Mouse (Mus musculus) layer of hippocampus, adult 18-20 months (tissue): ENCODE data around the gene Olfr263. TPM values are rescaled to one million over a fixed set of nuclear protein-coding genes. Genes with fewer than 3 reads are reported as not detected.

Experiments used
- DNase-seq, 2 experiments: peaks; one replicate each; pipeline ENCODE4 v3.0.0; 2022; ENCODE audit warnings: low spot score in 2 of 2
- total RNA-seq, 2 experiments: library from RNA; stranded (reverse); gene quantifications; 2 replicates each; pipeline ENCODE4 v1.2.3; 2021

Olfr263 gene
- total RNA-seq, 2 experiments from 2014 or later: not detected

- peak; percentile 65 to 88 for DNase-seq
Measured at GRCm38 (mm10) chr13:21169657-21170430, 40.4 kb downstream of the Olfr263 start.

DNA sequence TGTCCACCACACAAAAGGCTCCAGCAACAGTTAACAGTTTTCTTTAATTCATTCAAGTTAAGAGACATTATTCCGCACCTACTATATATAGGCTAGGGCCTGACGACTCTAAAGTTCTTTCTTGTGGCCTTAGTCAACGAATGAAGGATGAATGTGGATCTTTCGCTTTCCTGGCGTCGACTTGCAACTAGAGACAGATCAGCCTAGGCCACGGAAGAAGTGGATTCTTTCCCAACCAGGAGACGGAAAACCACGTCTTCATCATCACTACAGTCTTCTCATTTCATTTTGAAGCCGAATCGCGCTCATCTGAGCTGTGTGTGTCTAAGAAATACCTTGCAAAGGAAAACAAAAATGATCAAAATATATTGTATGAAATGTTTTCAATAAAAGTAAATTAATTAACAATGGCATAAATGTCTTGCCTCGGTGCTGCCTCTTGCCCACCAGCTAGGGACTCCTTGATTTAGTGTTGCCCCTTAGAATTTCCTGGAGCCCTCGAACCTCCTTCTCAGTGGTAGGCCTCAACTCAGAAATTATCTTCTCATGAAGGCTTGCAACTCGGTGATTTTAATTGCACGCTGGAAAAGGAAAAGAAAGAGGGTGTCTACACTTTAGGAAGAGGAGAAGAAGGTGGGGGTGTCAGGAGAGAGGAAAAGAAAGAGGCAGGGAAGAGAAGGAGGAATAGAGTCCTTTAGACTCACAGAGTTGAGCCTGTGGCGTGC, 41.2 kb downstream of the Olfr263 start:
- no peak for DNase-seq

- peak in 1 of 2 experiments; percentile 27 for DNase-seq
Measured at GRCm38 (mm10) chr13:21171156-21171530, 41.7 kb downstream of the Olfr263 start.

GRCm38 (mm10) chr13:21171600-21172150, 42.2 kb downstream of the Olfr263 start:
- peak in 1 of 2 experiments; percentile 60 for DNase-seq

- DNase-seq: peak; percentile 62 to 86
Measured at GRCm38 (mm10) chr13:21172241-21173027, 43.0 kb downstream of the Olfr263 start.

DNA sequence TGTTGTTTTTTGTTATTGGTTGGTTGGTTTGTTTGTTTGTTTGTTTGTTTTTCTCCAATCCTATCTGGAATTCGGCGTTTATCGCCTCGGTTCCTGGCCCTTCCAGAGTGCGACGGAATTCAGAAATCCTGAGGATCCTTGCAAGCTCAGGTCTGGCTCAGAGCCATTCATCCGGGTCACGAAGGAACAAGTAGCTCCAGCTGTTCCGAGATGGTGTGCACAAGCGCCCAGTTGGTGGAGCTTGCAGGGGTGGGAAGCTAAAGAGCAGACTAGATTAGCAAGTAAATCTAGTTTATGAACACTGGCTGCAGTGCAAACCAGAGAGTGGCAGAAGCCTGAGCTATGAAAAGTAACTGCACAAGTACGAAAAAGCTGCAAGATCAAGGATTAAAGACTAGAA, 43.6 kb downstream of the Olfr263 start:
- DNase-seq: peak; percentile 23 to 74

GRCm38 (mm10) chr13:21176733-21177132, 47.3 kb downstream of the Olfr263 start:
- DNase-seq: no peak

- no peak for DNase-seq
Measured at GRCm38 (mm10) chr13:21177657-21178056, 48.2 kb downstream of the Olfr263 start.

DNA sequence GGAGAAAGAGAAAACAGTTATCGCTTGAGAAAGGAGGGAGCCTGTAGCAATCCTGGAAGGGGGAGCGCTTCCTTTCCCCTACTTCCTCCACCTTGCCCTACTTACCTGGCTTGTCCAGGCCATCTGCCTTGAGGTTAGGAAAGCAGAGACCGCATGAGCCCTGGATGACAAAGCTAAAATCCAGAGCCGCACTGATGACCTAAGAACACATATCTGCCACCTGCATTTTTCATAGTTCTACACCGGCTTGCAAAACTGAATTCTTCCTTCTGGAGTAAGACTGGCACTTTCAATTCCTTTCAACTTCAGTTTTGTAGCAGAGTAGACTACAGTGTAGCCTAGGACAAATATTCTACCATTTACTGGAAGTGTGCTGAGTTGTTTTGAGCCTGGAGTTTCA, 48.9 kb downstream of the Olfr263 start:
- DNase-seq: no peak

DNA sequence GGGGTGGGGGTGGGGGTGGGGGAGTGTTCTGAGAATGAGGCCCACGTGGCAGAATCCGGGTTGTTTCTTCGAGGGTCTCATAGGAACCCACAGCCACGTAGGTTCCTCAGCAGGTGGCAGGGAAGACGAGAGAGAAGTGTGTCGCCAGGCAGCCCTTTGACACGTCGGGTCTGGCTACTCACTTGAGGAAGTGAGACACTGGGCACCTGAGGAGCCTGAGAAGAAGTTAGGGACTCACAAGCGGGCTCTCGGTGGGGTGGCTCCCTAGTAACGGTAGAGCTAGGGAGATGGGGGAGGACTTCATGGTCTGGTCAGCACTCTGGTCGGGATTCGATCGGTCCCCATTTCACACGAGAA, 49.9 kb downstream of the Olfr263 start, which contains the start of gene Trim27:
TSS of gene Trim27 (plus strand) at position 79 of the 357 bp plus-strand sequence.
- no peak for DNase-seq

- peak; percentile 87 to 92 for DNase-seq
Measured at GRCm38 (mm10) chr13:21179724-21180550, 50.5 kb downstream of the Olfr263 start.

GRCm38 (mm10) chr13:21180551-21181530, 51.4 kb downstream of the Olfr263 start:
- DNase-seq: peak; percentile 25 to 53

- no peak for DNase-seq
Measured at GRCm38 (mm10) chr13:21181996-21182395, 52.6 kb downstream of the Olfr263 start.

GRCm38 (mm10) chr13:21183066-21183465, 53.6 kb downstream of the Olfr263 start:
- no peak for DNase-seq

DNA sequence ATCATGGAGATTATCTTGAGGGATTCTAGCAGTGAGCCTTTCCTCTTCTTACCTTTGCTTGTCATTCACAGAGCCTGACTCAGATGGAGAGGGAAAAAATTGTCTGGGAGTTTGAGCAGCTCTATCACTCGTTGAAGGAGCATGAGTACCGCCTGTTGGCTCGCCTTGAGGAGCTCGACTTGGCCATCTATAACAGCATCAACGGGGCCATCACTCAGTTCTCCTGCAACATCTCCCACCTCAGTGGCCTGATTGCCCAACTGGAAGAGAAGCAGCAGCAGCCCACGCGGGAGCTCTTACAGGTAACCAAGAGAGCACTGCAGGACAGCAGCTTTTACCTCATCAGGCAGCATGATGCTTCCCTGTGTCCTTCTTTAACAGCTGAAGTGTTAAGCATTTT, 54.2 kb downstream of the Olfr263 start:
- DNase-seq: no peak

GRCm38 (mm10) chr13:21185521-21185920, 56.1 kb downstream of the Olfr263 start:
- no peak for DNase-seq
